Mouse (Mus musculus) small intestine, adult 2 months (tissue): Measurements from ENCODE around the gene Ctsg. TPM values are rescaled to one million over a fixed set of nuclear protein-coding genes. Genes with fewer than 3 reads are reported as not detected.
"Not testable (repeated sequence)": the region's sequence is repeated elsewhere in the genome, so short reads cannot be mapped to it uniquely, and the experiment has no call there.

ENCODE experiments used
- H3K27ac ChIP-seq: fragments of 200-500 bp; 2 replicates; pipeline ENCODE4 v1.5.1; 2012; ENCODE audit warnings: low read depth, low read length, control low read depth, inconsistent platforms; ENCODE audit not compliant: insufficient read depth
- H3K27me3 ChIP-seq: fragments of 200-500 bp; 2 replicates; pipeline ENCODE4 v1.6.1; 2012; ENCODE audit warnings: mild to moderate bottlenecking, moderate library complexity, low read length, inconsistent platforms; ENCODE audit not compliant: control insufficient read depth, insufficient read depth
- H3K36me3 ChIP-seq: fragments of 200-500 bp; 2 replicates; pipeline ENCODE4 v1.6.1; 2012; ENCODE audit warnings: mild to moderate bottlenecking, low read length, control low read depth, inconsistent platforms; ENCODE audit not compliant: control insufficient read depth, insufficient read depth
- H3K4me1 ChIP-seq: fragments of 200-500 bp; 2 replicates; pipeline ENCODE4 v1.6.1; 2012; ENCODE audit warnings: low read length, inconsistent platforms, mixed read lengths; ENCODE audit not compliant: control insufficient read depth, insufficient read depth, insufficient read length
- H3K4me3 ChIP-seq: fragments of 200-500 bp; 2 replicates; pipeline ENCODE4 v1.5.1; 2012; ENCODE audit warnings: low read depth, mild to moderate bottlenecking, control low read depth, inconsistent platforms, low read length, moderate library complexity
- CTCF ChIP-seq: fragments of 200-500 bp; IDR thresholded peaks from 2 replicates; pipeline ENCODE4 v1.5.1; 2012; ENCODE audit warnings: low read depth, mild to moderate bottlenecking, control low read depth, inconsistent platforms, low read length, moderate library complexity, mixed read lengths; ENCODE audit not compliant: insufficient replicate concordance, insufficient read length; ENCODE audit errors: extremely low read depth
- POLR2A ChIP-seq: fragments of 200-500 bp; IDR thresholded peaks from 2 replicates; pipeline ENCODE4 v1.6.1; 2012; ENCODE audit warnings: low read depth, mild to moderate bottlenecking, control low read depth, inconsistent platforms, low read length, moderate library complexity
- WGBS: fragments of 180-500 bp; shearing (Covaris S2); methylation state at CpG from one replicate; pipeline ENCODE4 v1.1.7; 2018; 5-methylcytosine and 5-hydroxymethylcytosine counted together
- polyA plus RNA-seq: library from polyadenylated mRNA; depleted of rRNA; stranded (reverse); fragments of >200 nt; gene quantifications from 2 replicates; pipeline ENCODE4 v1.2.3, GENCODE M21; 2012; rRNA removed

Gene Ctsg
- polyA plus RNA-seq = 0.25 TPM in 1 of 2 replicates, not detected in the other

DNA sequence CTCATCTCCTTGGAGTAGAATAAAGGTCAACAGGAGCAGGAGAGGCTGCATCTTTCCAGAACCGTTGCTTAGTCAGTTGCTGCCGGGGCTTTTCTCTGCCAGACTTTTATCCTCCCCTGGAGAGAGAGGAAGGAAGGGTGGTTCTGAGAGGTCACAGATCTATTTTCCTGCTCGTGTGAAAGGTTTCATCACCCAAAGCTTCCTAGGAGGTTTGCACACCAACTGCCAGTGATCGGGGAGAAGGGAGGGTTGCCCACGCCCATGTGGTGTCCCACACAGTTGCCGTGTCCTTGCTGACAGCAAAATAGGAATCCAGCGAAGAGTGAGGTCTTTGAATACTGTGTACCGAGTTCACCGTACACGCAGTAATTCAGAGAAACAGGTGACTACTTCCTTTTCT, at the start of gene Ctsg:
Gene Ctsg, minus strand, starts transcription at position 189 of the 400 bp plus-strand sequence.
- no peaks in the 10 kb centered on the region for H3K4me1 ChIP-seq
- H3K27me3 ChIP-seq = no peaks in the 10 kb centered on the region
- H3K27ac ChIP-seq = no peak within 1 kb of the TSS
- WGBS = 56% methylated on average over 10 of the region's 10 CpGs
- no peak within 1 kb of the TSS for H3K4me3 ChIP-seq
- H3K36me3 ChIP-seq = no peaks in the 10 kb centered on the region
- TF ChIP-seq CTCF (no peak), POLR2A (no peak)

DNA sequence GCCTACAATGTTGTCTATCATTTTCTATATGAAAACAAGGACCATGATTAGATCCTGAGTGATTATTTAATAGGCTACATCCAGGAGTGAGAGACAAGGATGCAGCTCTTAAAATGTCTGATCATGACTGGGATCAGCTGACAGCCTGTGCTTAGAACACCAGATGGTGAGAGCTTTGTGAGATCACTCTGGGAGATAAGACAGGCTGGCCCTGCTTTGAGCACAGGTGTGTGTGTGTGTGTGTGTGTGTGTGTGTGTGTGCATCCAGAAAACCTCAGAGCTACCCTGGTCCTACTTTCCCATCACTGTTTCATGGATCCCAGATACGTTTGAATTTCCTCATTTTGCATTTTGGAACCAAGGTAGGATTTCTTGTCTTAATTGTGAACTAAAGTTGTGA, 31.3 kb upstream of the Ctsg start:
- not testable (repeated sequence) for H3K27me3 ChIP-seq, H3K4me1 ChIP-seq, H3K27ac ChIP-seq, H3K36me3 ChIP-seq, H3K4me3 ChIP-seq
- 74% methylated on average over 1 of the region's 1 CpGs for whole genome bisulfite sequencing

DNA sequence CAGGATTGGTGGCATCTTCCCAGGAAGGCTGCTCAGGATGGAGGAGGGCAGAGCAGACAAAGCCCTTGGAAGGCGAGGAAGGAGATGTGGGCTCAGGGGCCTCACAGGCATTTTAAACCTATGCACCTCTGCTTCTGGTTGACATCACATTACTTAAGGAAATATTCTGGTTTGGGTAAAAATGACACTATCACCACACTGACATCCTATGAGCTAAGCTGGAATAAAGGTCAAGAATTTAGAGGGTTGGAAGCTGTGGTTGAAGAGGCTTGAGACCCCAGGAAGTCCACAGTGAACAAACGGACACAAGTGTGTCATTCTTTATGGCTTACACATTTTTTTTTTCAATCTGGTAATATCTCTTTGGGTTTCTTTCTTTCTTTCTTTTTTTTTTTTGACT, 30.1 kb upstream of the Ctsg start, which contains the start of gene Gzmd:
Gene Gzmd, minus strand, starts transcription at position 101 of the 400 bp plus-strand sequence.
- H3K36me3 ChIP-seq, H3K4me1 ChIP-seq, H3K27ac ChIP-seq, H3K4me3 ChIP-seq, H3K27me3 ChIP-seq: not testable (repeated sequence)
- WGBS = 72% methylated on average over 2 of the region's 2 CpGs

GRCm38 (mm10) chr14:56128341-56128740, 26.0 kb upstream of the Ctsg start:
- no peak overlapping the region for H3K4me3 ChIP-seq
- TF ChIP-seq POLR2A (no peak), CTCF (peak; percentile 13; the same call in 1 of the 2 replicates)

DNA sequence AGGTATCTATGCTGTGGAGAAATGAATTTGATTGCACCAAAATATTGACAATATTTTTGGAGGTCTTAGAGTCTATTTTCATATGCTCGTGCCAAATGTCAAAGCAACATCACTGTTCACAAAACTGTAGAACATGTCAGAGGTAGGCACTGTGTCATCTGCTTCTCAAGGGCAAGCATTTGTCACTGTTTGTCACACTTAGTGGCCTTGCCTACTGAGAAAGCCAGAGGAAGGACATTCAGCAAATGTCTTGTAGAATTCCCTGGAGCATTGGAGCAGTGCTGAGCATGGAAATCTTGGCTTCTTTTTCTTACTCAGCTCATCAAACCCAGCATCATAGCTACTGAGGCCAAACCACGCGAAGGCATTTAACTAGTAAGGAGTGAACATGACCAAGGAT, 21.1 kb upstream of the Ctsg start:
- TF ChIP-seq CTCF = no peak
- no peak for TF ChIP-seq POLR2A
- no peaks in the 10 kb centered on the region for H3K4me1 ChIP-seq
- 84% methylated on average over 3 of the region's 3 CpGs for WGBS
- no peaks in the 10 kb centered on the region for H3K27me3 ChIP-seq
- H3K4me3 ChIP-seq = no peak overlapping the region
- H3K36me3 ChIP-seq = no peaks in the 10 kb centered on the region
- no peak overlapping the region for H3K27ac ChIP-seq

More at GRCm38 (mm10) chr14:56128341-56128740, 26.0 kb upstream of the Ctsg start:
- Histone ChIP-seq H3K4me1 (no peaks in the 10 kb centered on the region), H3K27ac (no peak overlapping the region), H3K27me3 (no peaks in the 10 kb centered on the region), H3K36me3 (no peaks in the 10 kb centered on the region)
- 44% methylated on average over 3 of the region's 3 CpGs for WGBS

DNA sequence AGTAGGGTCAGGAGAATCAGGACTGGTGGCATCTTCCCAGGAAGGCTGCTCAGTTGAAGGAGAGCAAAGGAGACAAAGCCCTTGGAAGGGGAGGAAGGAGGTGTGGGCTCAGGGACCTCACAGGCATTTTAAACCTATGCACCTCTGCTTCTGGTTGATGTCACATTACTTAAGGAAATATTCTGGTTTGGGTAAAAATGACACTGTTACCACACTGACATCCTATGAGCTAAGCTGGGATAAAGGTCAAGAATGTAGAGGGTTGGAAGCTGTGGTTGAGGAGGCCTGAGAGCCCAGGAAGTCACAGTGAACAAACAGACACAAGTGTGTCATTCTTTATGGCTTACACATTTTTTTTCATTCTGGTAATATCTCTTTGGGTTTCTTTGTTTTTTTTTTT, 18.2 kb upstream of the Ctsg start, which contains the start of gene Gzme:
Gene Gzme, minus strand, starts transcription at position 101 of the 400 bp plus-strand sequence.
- Histone ChIP-seq H3K27ac (no peak within 1 kb of the TSS), H3K36me3 (no peaks in the 10 kb centered on the region), H3K27me3 (no peaks in the 10 kb centered on the region), H3K4me1 (no peaks in the 10 kb centered on the region), H3K4me3 (no peak within 1 kb of the TSS)
- no peak for TF ChIP-seq POLR2A
- TF ChIP-seq CTCF = no peak

DNA sequence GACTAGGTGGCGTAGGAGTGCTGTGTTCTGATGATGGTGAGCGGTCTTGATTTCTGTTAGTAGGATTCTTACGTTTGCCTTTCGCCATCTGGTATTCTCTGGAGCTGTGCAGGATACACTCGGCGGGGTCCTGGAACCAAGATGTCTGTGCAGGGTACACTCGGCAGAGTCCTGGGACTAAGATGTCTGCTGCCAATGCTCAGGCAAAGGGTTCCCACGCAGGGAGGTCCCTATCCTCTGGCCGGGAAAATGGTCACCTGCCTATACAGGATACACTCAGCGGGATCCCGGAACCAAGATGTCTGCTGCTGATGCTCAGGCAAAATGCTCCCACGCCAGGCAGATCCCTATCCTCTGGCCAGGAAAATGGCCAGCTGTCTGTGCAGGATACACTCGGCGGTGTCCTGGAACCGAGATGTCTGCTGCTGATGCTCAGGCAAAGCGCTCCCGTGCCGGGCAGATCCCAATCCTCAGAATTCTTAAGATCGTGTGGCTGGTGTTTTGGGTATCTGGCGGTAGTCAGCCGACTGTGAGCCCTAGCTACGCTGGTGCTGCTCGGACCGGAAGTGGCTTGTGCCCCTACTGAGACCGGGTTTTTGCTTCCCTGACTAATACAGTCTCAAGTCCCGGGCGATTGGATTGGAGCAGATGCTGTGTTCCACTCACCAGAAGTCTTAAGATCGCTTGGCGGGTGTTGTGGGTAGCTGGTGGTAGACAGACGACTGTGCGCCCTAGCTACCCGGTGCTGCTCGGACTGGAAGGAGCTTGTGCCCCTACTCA, 13.3 kb upstream of the Ctsg start:
- not testable (repeated sequence) for H3K36me3 ChIP-seq, H3K27me3 ChIP-seq, H3K4me3 ChIP-seq, H3K27ac ChIP-seq, H3K4me1 ChIP-seq
- 88% methylated on average over 33 of the region's 33 CpGs for WGBS

GRCm38 (mm10) chr14:56105447-56106180, 3.2 kb upstream of the Ctsg start:
- Histone ChIP-seq H3K4me1 (no peaks in the 10 kb centered on the region), H3K4me3 (no peak overlapping the region), H3K27me3 (no peaks in the 10 kb centered on the region), H3K36me3 (no peaks in the 10 kb centered on the region), H3K27ac (no peak overlapping the region)
- TF ChIP-seq POLR2A (no peak), CTCF (no peak)
- WGBS = 73% methylated on average over 13 of the region's 13 CpGs
